Mouse (Mus musculus): ENCODE results near the gene Rora. TPM values are rescaled to one million over a fixed set of nuclear protein-coding genes. Genes with fewer than 3 reads are reported as not detected.

Rora gene
- polyA plus RNA-seq, 1 experiment from 2014 or later: 6.5 TPM

DNA sequence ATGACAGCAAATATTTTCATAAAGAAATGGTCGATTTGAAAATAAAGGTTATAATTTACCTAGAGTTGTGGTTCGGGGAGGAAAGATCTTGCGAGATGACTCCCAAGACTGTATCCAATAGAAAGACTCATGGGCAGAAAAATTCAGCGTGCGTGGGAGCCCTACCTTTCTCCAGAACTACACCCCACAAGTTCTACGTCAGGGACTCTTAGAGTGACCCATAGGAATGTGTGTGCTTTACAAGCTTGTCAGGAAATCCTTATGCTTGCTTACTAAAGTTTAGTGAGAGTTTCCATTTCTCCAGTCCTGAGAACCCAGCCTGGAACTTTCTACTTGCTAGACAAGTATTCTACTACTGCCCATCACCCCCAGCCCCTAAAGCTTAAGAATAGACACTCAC lies 474.7 kb downstream of the Rora start:
- H3K27me3 ChIP-seq (ENCODE audit: control insufficient read depth, insufficient read depth, low read length): peaks cover 30% of the 10 kb centered on the region
- ATAC-seq (replicated peaks; ENCODE audit: insufficient number of reproducible peaks, low FRiP score, low TSS enrichment): no peak
- H3K4me3 ChIP-seq (ENCODE audit: low read depth, low read length): no peak overlapping the region
- peak overlapping the region; percentile 2; the same call in 1 of the 2 replicates for H3K4me2 ChIP-seq
- no peaks in the 10 kb centered on the region for H3K9me3 ChIP-seq (replicated peaks; ENCODE audit: control insufficient read depth, low read length)
- H3K4me1 ChIP-seq (ENCODE audit: control insufficient read depth, insufficient read depth, low read length): peaks cover 13% of the 10 kb centered on the region
- no peak overlapping the region for H3K9ac ChIP-seq (ENCODE audit: low read depth, low read length)
- no peak overlapping the region for H3K27ac ChIP-seq (ENCODE audit: low read depth, low read length)
- no peaks in the 10 kb centered on the region for H3K36me3 ChIP-seq (ENCODE audit: control insufficient read depth, insufficient read depth, low read length)
- WGBS (ENCODE audit: insufficient replicate concordance): 57% methylated on average over 6 of the region's 6 CpGs

- WGBS (ENCODE audit: insufficient replicate concordance): 73% methylated on average over 6 of the region's 6 CpGs
- H3K9ac ChIP-seq (ENCODE audit: low read depth, low read length): no peak overlapping the region
- H3K4me2 ChIP-seq: no peak overlapping the region
- peaks cover 42% of the 10 kb centered on the region for H3K27me3 ChIP-seq (ENCODE audit: control insufficient read depth, insufficient read depth, low read length)
- H3K4me1 ChIP-seq (ENCODE audit: control insufficient read depth, insufficient read depth, low read length): peaks cover 11% of the 10 kb centered on the region
- no peak overlapping the region for H3K27ac ChIP-seq (ENCODE audit: low read depth, low read length)
- no peaks in the 10 kb centered on the region for H3K36me3 ChIP-seq (ENCODE audit: control insufficient read depth, insufficient read depth, low read length)
- no peak for ATAC-seq (replicated peaks; ENCODE audit: insufficient number of reproducible peaks, low FRiP score, low TSS enrichment)
- no peaks in the 10 kb centered on the region for H3K9me3 ChIP-seq (replicated peaks; ENCODE audit: control insufficient read depth, low read length)
- H3K4me3 ChIP-seq (ENCODE audit: low read depth, low read length): no peak overlapping the region
These were observed 479.4 kb downstream of the Rora start for GRCm38 (mm10) chr9:69132995-69133394.

DNA sequence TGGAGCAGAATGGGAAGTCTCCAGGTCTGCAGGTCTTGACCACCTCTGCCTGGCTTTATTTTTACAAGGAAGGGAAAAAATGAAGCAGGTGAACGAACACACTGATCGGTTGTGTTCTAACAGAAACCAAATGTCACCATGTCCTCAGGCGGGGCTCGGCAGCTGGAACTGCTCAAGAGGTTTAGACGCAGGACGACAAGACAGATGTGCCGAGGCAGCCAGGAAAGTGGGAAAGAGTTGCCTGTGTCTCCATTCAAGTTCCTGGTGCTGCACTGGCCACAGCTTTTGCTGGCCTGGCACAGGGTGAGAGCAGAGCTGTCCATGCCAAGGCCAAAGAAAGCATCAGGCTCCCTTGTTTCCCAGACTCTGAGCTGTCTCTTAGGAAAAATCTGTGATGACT lies 480.1 kb downstream of the Rora start:
- no peak for ATAC-seq (replicated peaks; ENCODE audit: insufficient number of reproducible peaks, low FRiP score, low TSS enrichment)

DNA sequence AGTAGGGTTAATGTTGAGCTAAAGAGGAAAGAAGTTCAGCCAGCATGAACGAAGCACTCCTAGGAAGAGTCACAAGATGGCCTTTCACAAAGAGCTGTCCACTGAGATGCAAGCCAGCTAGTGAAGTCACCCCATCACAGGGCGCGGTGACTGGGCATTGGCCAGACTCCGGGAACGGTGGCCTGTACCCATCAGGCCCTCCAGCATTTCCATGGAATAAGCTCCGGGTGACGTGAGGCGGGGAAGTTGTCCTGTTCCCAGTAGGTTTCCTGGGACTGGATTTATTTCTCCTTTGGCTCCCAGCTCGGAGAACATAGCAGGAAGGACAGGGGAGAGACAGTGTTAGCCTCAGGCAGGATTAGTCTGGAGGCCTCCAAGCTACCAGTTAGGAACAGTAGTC lies 481.0 kb downstream of the Rora start:
- Histone ChIP-seq H3K9ac (ENCODE audit: low read depth, low read length) (no peak overlapping the region), H3K4me3 (ENCODE audit: low read depth, low read length) (no peak overlapping the region), H3K27ac (ENCODE audit: low read depth, low read length) (no peak overlapping the region), H3K27me3 (ENCODE audit: control insufficient read depth, insufficient read depth, low read length) (peaks cover 42% of the 10 kb centered on the region), H3K4me2 (no peak overlapping the region), H3K4me1 (ENCODE audit: control insufficient read depth, insufficient read depth, low read length) (no peaks in the 10 kb centered on the region), H3K36me3 (ENCODE audit: control insufficient read depth, insufficient read depth, low read length) (no peaks in the 10 kb centered on the region), H3K9me3 (replicated peaks; ENCODE audit: control insufficient read depth, low read length) (no peaks in the 10 kb centered on the region)
- 90% methylated on average over 9 of the region's 9 CpGs for WGBS (ENCODE audit: insufficient replicate concordance)
- ATAC-seq (replicated peaks; ENCODE audit: insufficient number of reproducible peaks, low FRiP score, low TSS enrichment): no peak

More for the DNA sequence above, 480.1 kb downstream of the Rora start:
- Histone ChIP-seq H3K4me1 (ENCODE audit: control insufficient read depth, insufficient read depth, low read length) (peaks cover 6% of the 10 kb centered on the region), H3K4me3 (ENCODE audit: low read depth, low read length) (no peak overlapping the region), H3K27me3 (ENCODE audit: control insufficient read depth, insufficient read depth, low read length) (peaks cover 42% of the 10 kb centered on the region), H3K9ac (ENCODE audit: low read depth, low read length) (no peak overlapping the region), H3K4me2 (no peak overlapping the region), H3K9me3 (replicated peaks; ENCODE audit: control insufficient read depth, low read length) (no peaks in the 10 kb centered on the region), H3K36me3 (ENCODE audit: control insufficient read depth, insufficient read depth, low read length) (no peaks in the 10 kb centered on the region), H3K27ac (ENCODE audit: low read depth, low read length) (no peak overlapping the region)
- 44% methylated on average over 7 of the region's 7 CpGs for WGBS (ENCODE audit: insufficient replicate concordance)

DNA sequence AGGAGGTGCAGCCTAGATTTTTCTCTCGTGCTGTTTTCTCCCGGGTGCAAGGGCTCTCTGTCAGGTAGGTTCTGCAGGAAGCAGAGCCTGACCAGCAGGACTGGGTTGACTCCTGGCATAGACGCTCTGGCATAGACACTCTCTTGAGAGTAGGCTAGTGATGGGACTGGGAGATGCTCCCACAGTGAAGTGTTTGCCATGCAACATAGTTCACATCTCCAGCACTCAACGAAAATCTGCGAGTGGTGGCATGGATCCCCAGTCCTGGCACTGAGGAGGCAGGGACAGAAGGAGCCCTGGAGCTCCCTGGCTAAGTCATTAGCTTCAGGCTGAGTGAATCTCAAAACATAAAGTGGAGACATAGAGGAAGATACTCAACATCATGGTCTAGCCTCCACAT lies 483.2 kb downstream of the Rora start:
- WGBS (ENCODE audit: insufficient replicate concordance): 89% methylated on average over 5 of the region's 5 CpGs

GRCm38 (mm10) chr9:69137398-69137797 lies 483.8 kb downstream of the Rora start:
- Histone ChIP-seq H3K9ac (ENCODE audit: low read depth, low read length) (no peak overlapping the region), H3K27ac (ENCODE audit: low read depth, low read length) (no peak overlapping the region), H3K9me3 (replicated peaks; ENCODE audit: control insufficient read depth, low read length) (no peaks in the 10 kb centered on the region), H3K4me3 (ENCODE audit: low read depth, low read length) (no peak overlapping the region), H3K27me3 (ENCODE audit: control insufficient read depth, insufficient read depth, low read length) (peaks cover 32% of the 10 kb centered on the region), H3K36me3 (ENCODE audit: control insufficient read depth, insufficient read depth, low read length) (no peaks in the 10 kb centered on the region), H3K4me2 (no peak overlapping the region), H3K4me1 (ENCODE audit: control insufficient read depth, insufficient read depth, low read length) (no peaks in the 10 kb centered on the region)
- 81% methylated on average over 10 of the region's 10 CpGs for WGBS (ENCODE audit: insufficient replicate concordance)
- no peak for ATAC-seq (replicated peaks; ENCODE audit: insufficient number of reproducible peaks, low FRiP score, low TSS enrichment)

More for the DNA sequence above, 483.2 kb downstream of the Rora start:
- Histone ChIP-seq H3K4me1 (ENCODE audit: control insufficient read depth, insufficient read depth, low read length) (no peaks in the 10 kb centered on the region), H3K9ac (ENCODE audit: low read depth, low read length) (no peak overlapping the region), H3K36me3 (ENCODE audit: control insufficient read depth, insufficient read depth, low read length) (no peaks in the 10 kb centered on the region), H3K27ac (ENCODE audit: low read depth, low read length) (no peak overlapping the region), H3K9me3 (replicated peaks; ENCODE audit: control insufficient read depth, low read length) (no peaks in the 10 kb centered on the region), H3K27me3 (ENCODE audit: control insufficient read depth, insufficient read depth, low read length) (peaks cover 37% of the 10 kb centered on the region), H3K4me2 (no peak overlapping the region), H3K4me3 (ENCODE audit: low read depth, low read length) (no peak overlapping the region)
- no peak for ATAC-seq (replicated peaks; ENCODE audit: insufficient number of reproducible peaks, low FRiP score, low TSS enrichment)

DNA sequence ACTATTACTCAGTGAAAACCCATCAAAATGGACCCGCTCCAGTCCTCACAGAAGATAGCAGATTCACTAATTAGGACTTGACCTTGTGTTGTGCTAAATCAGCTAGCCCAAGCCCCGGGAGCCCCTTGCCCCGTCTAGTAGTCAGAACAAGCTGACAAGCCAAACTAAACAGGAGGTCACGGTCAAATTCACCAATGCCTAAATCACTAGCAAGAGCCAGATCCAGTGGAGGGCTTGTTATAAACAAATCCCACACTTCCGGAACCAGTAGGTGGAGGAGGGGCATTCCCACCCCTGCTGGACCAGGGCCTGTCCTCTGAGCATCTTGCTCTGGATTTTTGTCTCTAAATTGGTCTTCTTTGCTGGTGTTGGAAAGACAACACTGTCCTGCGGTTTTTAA lies 486.6 kb downstream of the Rora start:
- 65% methylated on average over 6 of the region's 6 CpGs for WGBS (ENCODE audit: insufficient replicate concordance)
- peaks cover 20% of the 10 kb centered on the region for H3K27me3 ChIP-seq (ENCODE audit: control insufficient read depth, insufficient read depth, low read length)
- no peak overlapping the region for H3K4me2 ChIP-seq
- ATAC-seq (replicated peaks; ENCODE audit: insufficient number of reproducible peaks, low FRiP score, low TSS enrichment): no peak
- no peak overlapping the region for H3K4me3 ChIP-seq (ENCODE audit: low read depth, low read length)
- H3K9ac ChIP-seq (ENCODE audit: low read depth, low read length): no peak overlapping the region
- H3K4me1 ChIP-seq (ENCODE audit: control insufficient read depth, insufficient read depth, low read length): no peaks in the 10 kb centered on the region
- H3K36me3 ChIP-seq (ENCODE audit: control insufficient read depth, insufficient read depth, low read length): no peaks in the 10 kb centered on the region
- H3K27ac ChIP-seq (ENCODE audit: low read depth, low read length): no peak overlapping the region
- H3K9me3 ChIP-seq (replicated peaks; ENCODE audit: control insufficient read depth, low read length): no peaks in the 10 kb centered on the region

- peaks cover 9% of the 10 kb centered on the region; the same call in 1 of the 2 replicates for H3K9me3 ChIP-seq (replicated peaks; ENCODE audit: control insufficient read depth, low read length)
- ATAC-seq (replicated peaks; ENCODE audit: insufficient number of reproducible peaks, low FRiP score, low TSS enrichment): no peak
- peaks cover 5% of the 10 kb centered on the region for H3K27me3 ChIP-seq (ENCODE audit: control insufficient read depth, insufficient read depth, low read length)
- no peak overlapping the region for H3K27ac ChIP-seq (ENCODE audit: low read depth, low read length)
- H3K4me3 ChIP-seq (ENCODE audit: low read depth, low read length): no peak overlapping the region
- H3K9ac ChIP-seq (ENCODE audit: low read depth, low read length): no peak overlapping the region
- H3K4me2 ChIP-seq: no peak overlapping the region
- WGBS (ENCODE audit: insufficient replicate concordance): 71% methylated on average over 4 of the region's 4 CpGs
- H3K36me3 ChIP-seq (ENCODE audit: control insufficient read depth, insufficient read depth, low read length): no peaks in the 10 kb centered on the region
- no peaks in the 10 kb centered on the region for H3K4me1 ChIP-seq (ENCODE audit: control insufficient read depth, insufficient read depth, low read length)
These were observed 488.3 kb downstream of the Rora start for GRCm38 (mm10) chr9:69141859-69142258.

DNA sequence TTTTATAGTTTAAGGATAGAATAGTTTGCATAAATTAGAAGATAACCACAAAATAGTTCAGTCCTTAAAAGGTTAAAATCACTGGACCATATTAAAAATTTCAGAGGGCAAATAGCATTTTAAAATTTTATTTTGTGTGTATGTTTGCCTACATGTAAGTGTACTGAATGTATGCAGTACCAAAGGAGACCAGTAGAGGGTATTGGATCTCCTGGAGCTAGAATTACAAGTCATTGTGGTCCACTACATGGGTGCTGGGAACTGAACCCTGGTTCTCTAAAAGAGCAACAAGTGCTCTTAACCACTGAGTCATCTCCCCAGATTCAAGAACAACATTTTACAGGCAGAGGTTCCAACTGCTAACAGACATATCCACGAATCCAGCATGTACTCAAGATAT lies 493.4 kb downstream of the Rora start:
- H3K27me3 ChIP-seq (ENCODE audit: control insufficient read depth, insufficient read depth, low read length): no peaks in the 10 kb centered on the region
- no peak overlapping the region for H3K27ac ChIP-seq (ENCODE audit: low read depth, low read length)
- H3K9me3 ChIP-seq (replicated peaks; ENCODE audit: control insufficient read depth, low read length): peaks cover 9% of the 10 kb centered on the region; the same call in 1 of the 2 replicates
- H3K36me3 ChIP-seq (ENCODE audit: control insufficient read depth, insufficient read depth, low read length): no peaks in the 10 kb centered on the region
- H3K4me2 ChIP-seq: no peak overlapping the region
- no peaks in the 10 kb centered on the region for H3K4me1 ChIP-seq (ENCODE audit: control insufficient read depth, insufficient read depth, low read length)
- no peak overlapping the region for H3K9ac ChIP-seq (ENCODE audit: low read depth, low read length)
- ATAC-seq (replicated peaks; ENCODE audit: insufficient number of reproducible peaks, low FRiP score, low TSS enrichment): no peak
- no peak overlapping the region for H3K4me3 ChIP-seq (ENCODE audit: low read depth, low read length)
- 69% methylated on average over 1 of the region's 1 CpGs for WGBS (ENCODE audit: insufficient replicate concordance)
